Mouse (Mus musculus): ENCODE measurements at regions not wholly inside any gene's neighbourhood (a gene's known extent, or its start where the extent isn't known, plus 50 kb on each side); places are given as distances from the start of the nearest gene placed in this dataset.

GRCm38 (mm10) chr4:40090295-40090694 is 52.6 kb upstream of the Aco1 start:
- ATAC-seq (replicated peaks; ENCODE audit: poor library complexity): no peak

Measured in megakaryocyte progenitor cell, adult 5-6 weeks (primary cell).